Mouse (Mus musculus) lung, adult 2 months (tissue): ENCODE data around the gene Ptger4. TPM values are rescaled to one million over a fixed set of nuclear protein-coding genes. Genes with fewer than 3 reads are reported as not detected.

Experiments used
- DNase-seq: peaks from one replicate; pipeline ENCODE4 v3.0.0; 2022
- H3K4me1 ChIP-seq: fragments of 200-500 bp; 2 replicates; pipeline ENCODE4 v1.6.1; 2011; ENCODE audit warnings: low read length; ENCODE audit not compliant: control insufficient read depth, insufficient read depth
- H3K4me3 ChIP-seq: fragments of 200-500 bp; replicated peaks from 2 replicates; pipeline ENCODE3; 2011; ENCODE audit warnings: low read depth, mild to moderate bottlenecking, control low read depth, low read length; ENCODE audit errors: extremely low read depth
- CTCF ChIP-seq: fragments of 200-500 bp; IDR thresholded peaks from 2 replicates; pipeline ENCODE4 v1.5.1; 2011; ENCODE audit warnings: mild to moderate bottlenecking, low read length, control low read depth; ENCODE audit not compliant: insufficient read depth
- POLR2A ChIP-seq: fragments of 200-500 bp; IDR thresholded peaks from 2 replicates; pipeline ENCODE4 v1.6.1; 2011; ENCODE audit warnings: low read depth, mild to moderate bottlenecking, control low read depth, low read length, borderline replicate concordance; ENCODE audit errors: extremely low read depth
- WGBS: fragments of 180-500 bp; shearing (Covaris S2); methylation state at CpG from one replicate; pipeline ENCODE4 v1.1.7; 2018; 5-methylcytosine and 5-hydroxymethylcytosine counted together
- polyA plus RNA-seq: library from polyadenylated mRNA; depleted of rRNA; stranded (reverse); fragments of >200 nt; gene quantifications from 2 replicates; pipeline ENCODE4 v1.2.3, GENCODE M21; 2012

Gene Ptger4
- polyA plus RNA-seq, 1 experiment: 6.9 TPM

DNA sequence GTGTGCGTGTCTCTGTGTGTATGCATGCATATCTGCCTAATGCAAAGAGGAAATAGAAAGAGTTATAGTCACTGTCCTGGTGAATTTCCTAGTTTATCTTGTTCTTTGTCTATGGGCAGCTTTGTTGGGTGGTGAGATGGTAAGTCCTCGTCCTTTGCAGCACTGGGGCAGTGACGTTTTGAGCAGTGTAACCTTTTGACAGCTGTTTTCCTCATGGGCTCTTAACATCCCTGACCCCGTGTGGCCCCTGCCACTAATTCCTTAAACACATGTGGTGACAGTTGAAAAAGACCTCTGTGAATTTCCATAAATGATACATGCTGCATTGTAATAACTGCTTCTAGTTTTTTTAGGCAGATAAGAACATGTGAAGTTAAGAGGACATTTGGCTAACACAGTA, 47.3 kb downstream of the Ptger4 start:
- no peak for DNase-seq
- Histone ChIP-seq H3K4me1 (peaks cover 2% of the 10 kb centered on the region; the same call in 1 of the 2 replicates), H3K4me3 (no peak overlapping the region)
- WGBS: 52% methylated on average over 4 of the region's 4 CpGs
- TF ChIP-seq POLR2A (no peak), CTCF (no peak)

DNA sequence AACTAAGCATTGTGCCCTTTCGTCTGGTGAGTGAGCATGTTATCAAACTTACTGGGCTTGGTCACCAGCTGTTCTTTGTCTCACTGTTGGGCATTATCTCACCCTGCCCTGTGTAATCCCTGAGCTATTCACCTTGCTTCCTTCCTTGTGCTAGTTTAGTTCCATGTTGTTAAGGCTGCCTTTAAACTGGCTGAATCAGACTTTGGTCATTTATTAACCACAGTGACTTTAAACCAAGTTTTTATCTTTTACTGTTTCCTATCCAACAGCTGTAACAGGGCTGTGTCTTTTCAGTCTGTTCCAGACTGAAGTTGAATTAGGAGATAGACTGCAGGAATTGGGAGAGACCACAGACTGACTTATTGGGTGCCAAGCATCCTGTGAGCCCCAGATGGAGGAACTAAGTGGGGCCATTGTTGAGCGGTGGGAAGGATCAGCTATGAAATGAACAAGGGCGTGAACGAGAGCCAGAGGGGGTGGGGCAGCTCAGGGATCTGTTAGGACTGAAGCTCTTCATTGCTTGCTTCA, 47.9 kb downstream of the Ptger4 start:
- H3K4me3 ChIP-seq: no peak overlapping the region
- H3K4me1 ChIP-seq: peaks cover 2% of the 10 kb centered on the region; the same call in 1 of the 2 replicates
- no peak for DNase-seq
- TF ChIP-seq POLR2A: no peak
- no peak for TF ChIP-seq CTCF
- 39% methylated on average over 4 of the region's 4 CpGs for WGBS

DNA sequence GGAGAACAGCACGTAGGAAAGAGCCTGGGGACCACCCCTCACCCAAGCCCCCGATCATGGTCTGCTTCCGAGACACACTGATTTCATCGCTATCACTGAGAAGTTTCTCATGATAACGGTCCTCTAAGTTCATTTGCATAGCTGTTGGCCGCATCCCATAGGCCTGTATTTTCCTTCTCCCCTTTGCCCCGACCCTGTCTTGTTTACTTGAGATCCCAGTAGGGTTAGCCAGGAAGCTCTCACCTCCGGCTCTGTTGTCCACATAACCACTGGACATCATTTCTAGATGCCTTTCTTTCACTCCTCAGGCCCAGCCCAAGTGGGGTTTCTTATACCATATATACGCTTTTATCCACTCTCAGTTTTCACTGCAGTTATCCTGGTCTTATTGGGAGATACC, 49.1 kb downstream of the Ptger4 start:
- TF ChIP-seq POLR2A (no peak), CTCF (no peak)
- Histone ChIP-seq H3K4me3 (no peak overlapping the region), H3K4me1 (peaks cover 2% of the 10 kb centered on the region; the same call in 1 of the 2 replicates)
- DNase-seq: no peak
- WGBS: 77% methylated on average over 9 of the region's 9 CpGs

DNA sequence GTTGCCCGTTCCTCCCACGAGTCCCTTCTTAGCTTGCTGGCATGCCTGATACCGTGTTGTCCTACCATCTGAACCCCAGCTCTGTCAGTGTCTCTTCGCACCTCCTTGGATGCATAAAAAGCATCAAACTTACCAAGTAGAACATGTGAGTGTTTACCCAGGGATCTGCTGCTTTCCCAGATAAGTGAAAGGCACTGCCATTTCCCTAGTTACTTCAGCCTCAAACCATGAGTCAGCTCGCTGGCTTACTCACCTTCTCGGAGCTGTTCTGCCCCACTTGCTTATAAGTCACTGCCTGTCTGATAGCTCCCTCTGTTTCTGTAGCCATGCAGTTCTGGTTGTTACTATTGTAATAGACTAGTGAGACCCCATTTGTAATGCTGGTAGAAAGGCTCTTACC, 49.5 kb downstream of the Ptger4 start:
- H3K4me3 ChIP-seq: no peak overlapping the region
- peaks cover 2% of the 10 kb centered on the region for H3K4me1 ChIP-seq
- DNase-seq: no peak
- no peak for TF ChIP-seq POLR2A
- no peak for TF ChIP-seq CTCF
- WGBS: 85% methylated on average over 6 of the region's 6 CpGs

DNA sequence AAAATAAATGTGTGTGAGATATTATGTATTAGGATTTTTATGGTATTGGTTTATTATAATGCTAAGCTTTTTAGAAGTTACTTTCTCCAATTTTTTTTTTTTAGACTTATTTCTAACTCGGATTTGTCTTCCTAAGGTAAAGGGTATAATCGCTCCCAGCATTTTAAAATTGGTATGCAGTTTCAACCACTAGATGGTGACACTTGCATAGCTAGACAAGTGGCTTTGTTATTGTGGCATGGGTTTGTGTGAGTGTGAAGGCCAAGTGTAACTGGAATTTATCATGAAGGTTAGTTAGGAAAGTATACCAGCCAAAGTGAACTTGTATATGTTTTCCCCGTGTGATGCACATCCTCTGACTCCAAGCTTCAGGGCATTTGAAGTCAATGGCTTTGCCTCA, 50.2 kb downstream of the Ptger4 start:
- 67% methylated on average over 3 of the region's 3 CpGs for WGBS
- no peak overlapping the region for H3K4me3 ChIP-seq
- DNase-seq: no peak
- H3K4me1 ChIP-seq: peaks cover 2% of the 10 kb centered on the region
- TF ChIP-seq CTCF: no peak
- TF ChIP-seq POLR2A: no peak

DNA sequence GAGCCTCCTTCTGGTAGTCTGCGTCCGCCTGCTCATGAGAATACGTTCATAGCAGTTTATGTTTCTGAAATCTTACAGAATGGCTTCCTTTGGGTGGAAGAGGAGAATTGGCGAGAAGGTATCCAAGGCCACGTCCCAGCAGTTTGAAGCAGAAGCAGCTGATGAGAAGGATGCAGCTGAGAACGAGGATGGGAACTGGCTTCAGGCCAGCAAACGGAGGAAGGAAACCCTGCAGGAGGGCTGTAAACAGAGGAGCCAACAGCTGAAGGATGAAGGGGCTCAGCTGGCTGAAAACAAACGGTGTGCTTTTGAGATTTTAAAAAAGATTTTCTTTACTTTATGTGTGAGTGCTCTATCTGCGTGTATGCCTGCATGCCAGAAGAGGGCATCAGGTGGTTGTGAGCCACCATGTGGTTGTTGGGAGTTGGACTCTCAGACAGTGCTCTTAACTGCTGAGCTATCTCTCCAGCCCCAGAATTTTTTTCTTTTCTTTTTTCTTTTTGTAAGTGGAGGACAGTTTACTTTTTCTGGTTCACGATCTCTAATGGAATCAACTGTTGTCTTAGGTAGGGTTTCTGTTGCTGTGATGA, 54.4 kb downstream of the Ptger4 start:
- TF ChIP-seq POLR2A (no peak), CTCF (peak; percentile 29; the same call in 1 of the 2 replicates)
- no peak for DNase-seq
- peaks cover 11% of the 10 kb centered on the region for H3K4me1 ChIP-seq
- 49% methylated on average over 10 of the region's 10 CpGs for WGBS
- no peak overlapping the region for H3K4me3 ChIP-seq

DNA sequence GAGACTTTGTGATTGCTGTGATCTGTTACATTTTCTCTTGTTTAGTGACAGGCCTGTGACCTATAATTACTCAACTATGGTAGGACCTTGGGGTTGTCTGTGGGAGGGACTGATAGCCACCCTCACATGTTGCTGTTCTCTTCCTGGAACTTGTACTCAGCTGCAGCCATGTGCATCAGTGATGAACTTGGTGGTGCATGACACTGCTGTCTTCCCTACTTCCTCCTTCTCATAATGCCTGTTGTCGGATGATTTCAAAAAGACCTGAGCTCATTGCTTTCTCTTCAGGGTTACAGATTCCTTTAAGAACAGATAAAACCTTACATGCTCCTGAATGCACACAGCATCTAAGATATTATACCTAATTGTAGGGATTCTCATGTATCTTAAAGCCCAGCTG, 56.0 kb downstream of the Ptger4 start:
- peaks cover 12% of the 10 kb centered on the region for H3K4me1 ChIP-seq
- WGBS: 94% methylated on average over 1 of the region's 1 CpGs
- H3K4me3 ChIP-seq: no peak overlapping the region
- no peak for DNase-seq
- no peak for TF ChIP-seq CTCF
- TF ChIP-seq POLR2A: no peak

DNA sequence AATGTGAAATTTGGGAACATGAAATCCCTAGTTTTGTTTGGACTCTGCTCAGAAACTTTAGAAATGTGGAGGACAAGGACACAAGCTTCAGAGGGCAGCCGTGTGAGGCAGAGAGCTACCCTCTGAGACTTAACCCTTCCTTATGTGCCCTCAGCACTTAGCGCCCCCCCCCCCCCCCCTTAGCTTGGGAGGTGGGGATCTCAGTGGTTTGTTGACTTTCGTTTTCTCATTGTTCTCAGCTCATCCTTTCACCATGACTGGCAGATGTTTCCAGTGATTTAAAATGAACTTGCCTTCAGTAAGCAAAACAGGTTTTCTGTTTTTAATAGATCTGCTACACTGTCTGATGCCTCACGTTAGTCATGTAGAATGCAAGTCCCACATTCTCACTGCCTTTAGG, 56.9 kb downstream of the Ptger4 start:
- DNase-seq: no peak
- Histone ChIP-seq H3K4me3 (no peak overlapping the region), H3K4me1 (peaks cover 12% of the 10 kb centered on the region)
- TF ChIP-seq POLR2A (no peak), CTCF (no peak)
- 26% methylated on average over 4 of the region's 4 CpGs for WGBS

DNA sequence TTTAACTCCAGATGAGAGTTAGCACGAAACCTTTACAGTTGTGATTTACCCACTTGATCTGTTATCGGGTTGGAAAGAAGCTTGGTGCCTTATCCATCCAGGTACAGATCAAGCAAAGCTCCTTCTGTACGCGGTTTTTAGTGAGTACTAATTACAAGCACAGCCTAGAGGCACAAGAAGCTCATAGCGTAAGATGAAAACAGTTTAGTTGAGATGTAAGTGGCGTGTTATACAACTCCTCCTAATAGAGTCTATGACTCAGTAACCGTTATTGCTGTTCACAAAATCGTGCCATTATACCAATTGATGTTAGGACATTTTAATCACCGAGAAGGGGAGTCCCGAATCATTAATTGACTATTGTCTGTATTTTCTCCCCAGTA, 57.7 kb downstream of the Ptger4 start:
- WGBS: 20% methylated on average over 10 of the region's 10 CpGs
- TF ChIP-seq CTCF (no peak), POLR2A (no peak)
- DNase-seq: no peak
- Histone ChIP-seq H3K4me1 (peaks cover 12% of the 10 kb centered on the region), H3K4me3 (peak overlapping the region; percentile 92)
